Mouse (Mus musculus) retina, postnatal 7 days (tissue): ENCODE measurements around the gene Eral1.

ENCODE experiments used
- DNase-seq: peaks from one replicate; pipeline ENCODE4 v3.0.0-alpha.2; 2012; ENCODE audit warnings: low read depth, low spot score

Eral1 gene

GRCm38 (mm10) chr11:78079961-78080921 lies at the start of gene Eral1:
TSS of gene Eral1 (minus strand) at chr11:78080383.
- DNase-seq: peak; percentile 80

- no peak for DNase-seq
Observed at GRCm38 (mm10) chr11:78129458-78129857, 49.3 kb upstream of the Eral1 start.

- DNase-seq: no peak
Observed at GRCm38 (mm10) chr11:78126739-78127138, 46.6 kb upstream of the Eral1 start.

GRCm38 (mm10) chr11:78125691-78126090 lies 45.5 kb upstream of the Eral1 start:
- DNase-seq: no peak

- no peak for DNase-seq
Observed at GRCm38 (mm10) chr11:78123782-78124181, 43.6 kb upstream of the Eral1 start.

- DNase-seq: no peak
Observed at GRCm38 (mm10) chr11:78122815-78123214, 42.6 kb upstream of the Eral1 start.

- DNase-seq: no peak
Observed at GRCm38 (mm10) chr11:78121176-78121575, 41.0 kb upstream of the Eral1 start.

- DNase-seq: no peak
Observed at GRCm38 (mm10) chr11:78119898-78120297, 39.7 kb upstream of the Eral1 start.

GRCm38 (mm10) chr11:78118467-78118866 lies 38.3 kb upstream of the Eral1 start:
- DNase-seq: no peak

GRCm38 (mm10) chr11:78116146-78116410 lies 35.9 kb upstream of the Eral1 start:
- DNase-seq: no peak

- peak; percentile 93 for DNase-seq
Observed at GRCm38 (mm10) chr11:78115367-78116145, 35.4 kb upstream of the Eral1 start.

- DNase-seq: no peak
Observed at GRCm38 (mm10) chr11:78114676-78115366, 34.6 kb upstream of the Eral1 start.

GRCm38 (mm10) chr11:78113616-78114015 lies 33.4 kb upstream of the Eral1 start:
- DNase-seq: no peak

- DNase-seq: no peak
Observed at GRCm38 (mm10) chr11:78104501-78104900, 24.3 kb upstream of the Eral1 start.

- no peak for DNase-seq
Observed at GRCm38 (mm10) chr11:78102958-78103747, 23.0 kb upstream of the Eral1 start.

- no peak for DNase-seq
Observed at GRCm38 (mm10) chr11:78102142-78102541, 22.0 kb upstream of the Eral1 start.

GRCm38 (mm10) chr11:78100746-78101145 lies 20.6 kb upstream of the Eral1 start:
- DNase-seq: no peak

- no peak for DNase-seq
Observed at GRCm38 (mm10) chr11:78097077-78097476, 16.9 kb upstream of the Eral1 start.

GRCm38 (mm10) chr11:78095144-78095516 lies 14.9 kb upstream of the Eral1 start:
- DNase-seq: no peak

GRCm38 (mm10) chr11:78094504-78095143 lies 14.4 kb upstream of the Eral1 start, which contains the start of gene Fam222b:
TSS of gene Fam222b (plus strand) at chr11:78094660.
- peak; percentile 84 for DNase-seq

- no peak for DNase-seq
Observed at GRCm38 (mm10) chr11:78094137-78094503, 13.9 kb upstream of the Eral1 start.
